Mouse (Mus musculus) left cerebral cortex, postnatal 25 days (tissue): ENCODE measurements around the gene Esp4. TPM values are rescaled to one million over a fixed set of nuclear protein-coding genes. Genes with fewer than 3 reads are reported as not detected.
"Not testable (repeated sequence)": the region's sequence is repeated elsewhere in the genome, so short reads cannot be mapped to it uniquely, and the experiment has no call there.

Experiments used
- DNase-seq, 2 experiments: peaks; one replicate each; pipeline ENCODE4 v3.0.0; 2022; ENCODE audit warnings: low spot score in 2 of 2, mixed read lengths in 1 of 2
- intact Hi-C: fragments of 180-260 bp; cut with DNase I; formaldehyde crosslinking; loops from one replicate; pipeline ENCODE4 v1.15.1; 2025
- total RNA-seq, 2 experiments: library from RNA; stranded (reverse); gene quantifications; 2 replicates each; pipeline ENCODE4 v1.2.3; 2021

Esp4 gene
- not detected for total RNA-seq

DNA sequence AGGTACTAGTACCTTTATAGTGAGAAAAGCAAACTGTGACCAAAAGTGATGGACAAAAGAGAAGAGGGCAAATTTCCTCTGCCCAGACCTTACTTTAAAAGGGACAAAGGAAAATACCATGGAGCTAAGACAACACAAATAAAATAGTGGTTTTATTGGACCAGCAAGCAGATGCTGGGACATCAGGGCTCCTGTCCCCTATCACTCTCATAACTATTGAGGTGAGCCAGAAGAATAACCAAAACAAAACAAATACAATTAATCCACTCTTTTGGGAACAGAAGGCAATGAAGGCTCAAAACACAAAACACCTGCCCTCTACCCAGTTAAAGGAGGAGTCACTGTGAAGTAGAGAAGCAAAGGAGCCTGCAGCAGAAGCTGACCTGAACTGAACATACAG, at the start of gene Esp4:
Gene Esp4, plus strand, starts transcription at position 301 of the 400 bp plus-strand sequence.
- DNase-seq, result no peak
- intact Hi-C loops, result no loop called here

DNA sequence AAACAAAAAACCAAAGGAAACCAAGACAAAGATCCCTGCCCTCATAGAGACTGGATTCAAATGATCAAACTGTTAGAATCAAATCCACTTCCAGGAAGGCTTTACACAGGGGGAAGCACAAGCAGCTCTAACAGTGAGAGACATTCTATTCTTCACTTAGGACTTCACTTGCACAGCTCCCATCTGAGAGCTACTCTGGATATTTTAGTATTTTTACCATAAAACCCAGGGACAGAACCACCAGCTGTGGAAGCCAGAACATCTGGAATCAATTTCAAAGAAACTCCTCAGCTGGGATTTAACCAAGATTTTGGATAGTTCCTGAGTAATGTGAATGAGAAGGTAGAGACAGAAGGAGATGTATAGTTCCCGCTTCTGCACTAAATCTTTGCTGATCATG, 44.9 kb upstream of the Esp4 start:
- DNase-seq, result no peak
- intact Hi-C loops, result no loop called here

DNA sequence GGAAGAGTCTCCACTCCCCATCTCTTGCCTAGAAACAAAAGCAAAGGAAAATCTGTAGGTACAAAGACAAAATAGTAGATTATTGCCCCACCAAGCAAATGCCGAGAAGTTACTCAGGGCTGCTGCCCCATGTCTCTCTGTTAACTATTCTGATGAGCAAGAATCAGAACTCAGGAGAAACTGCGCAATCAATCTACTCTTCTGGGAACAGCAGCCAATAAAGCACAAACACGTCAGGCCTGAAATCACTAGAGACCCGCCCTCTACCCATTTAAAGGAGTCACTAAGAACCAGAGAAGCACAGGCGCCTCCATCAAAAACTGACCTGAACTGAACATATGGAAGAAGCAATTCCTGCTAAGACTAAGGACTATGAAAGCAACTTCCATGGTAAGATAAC, 37.2 kb upstream of the Esp4 start, which contains the start of gene Esp6:
Gene Esp6, plus strand, starts transcription at position 301 of the 400 bp plus-strand sequence.
- intact Hi-C loops, result no loop called here
- DNase-seq, result no peak

DNA sequence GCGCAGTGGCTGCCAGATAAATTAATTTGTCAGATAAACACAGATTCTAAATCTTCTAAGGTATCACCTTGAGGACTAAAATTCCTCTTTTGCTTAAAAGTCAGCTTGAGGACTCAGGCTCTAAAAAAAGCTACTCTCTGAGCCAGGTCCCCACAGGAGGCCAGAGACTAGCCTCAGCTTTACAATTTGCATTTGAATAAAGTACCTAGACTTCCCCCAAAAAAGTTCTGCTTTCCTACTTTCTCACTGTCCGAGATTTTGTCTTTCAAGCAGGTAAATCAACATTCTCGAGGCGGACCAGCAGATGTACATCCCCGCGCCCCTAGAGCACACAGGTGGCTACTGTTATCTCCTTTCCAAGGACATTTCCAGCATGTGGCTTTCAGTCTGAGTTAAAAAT, 14.5 kb upstream of the Esp4 start:
- intact Hi-C loops, DNase-seq: not testable (repeated sequence)

DNA sequence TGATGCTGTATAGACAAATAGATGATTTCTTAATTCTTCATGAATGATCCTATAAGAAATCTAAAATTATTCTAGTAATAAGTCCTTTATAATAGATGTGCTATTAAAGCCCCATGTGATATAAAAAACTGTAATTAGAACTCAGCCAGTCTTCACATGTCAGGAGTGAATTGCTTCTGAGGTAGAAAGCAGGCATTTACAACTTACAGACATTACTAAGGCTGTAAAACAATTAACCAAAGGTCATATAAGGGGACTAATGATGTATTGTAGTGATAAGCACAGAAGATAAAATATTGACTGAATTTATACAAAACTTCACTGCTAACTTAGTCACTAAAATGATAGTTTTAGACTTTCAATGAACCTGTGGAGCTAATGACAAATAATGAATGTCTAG, 7.1 kb upstream of the Esp4 start:
- no peak for DNase-seq
- intact Hi-C loops, result no loop called here

DNA sequence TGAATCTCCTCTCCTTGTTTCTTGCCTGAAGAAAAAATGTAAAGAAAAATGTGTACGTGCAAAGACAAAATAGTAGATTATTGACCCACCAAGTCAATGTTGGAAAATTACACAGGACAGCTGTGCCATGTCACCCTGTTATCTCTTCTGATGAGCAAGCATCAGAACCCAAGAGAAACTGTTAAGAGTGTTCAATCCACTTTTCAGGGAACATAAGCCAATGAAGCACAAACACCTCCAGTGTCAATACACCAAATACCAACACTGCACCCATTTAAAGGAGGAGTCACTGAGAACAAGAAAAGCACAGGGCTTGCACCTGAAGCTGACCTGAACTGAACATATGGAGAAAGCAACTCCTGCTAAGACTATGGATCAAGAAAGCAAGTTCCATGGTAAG, 33.4 kb downstream of the Esp4 start, which contains the start of gene Esp3:
Gene Esp3, plus strand, starts transcription at position 301 of the 400 bp plus-strand sequence.
- DNase-seq, intact Hi-C loops: not testable (repeated sequence)

Other genes with a start within 250 kb of the Esp4 start
- not detected for gene Esp8, start 78.6 kb upstream of the Esp4 start, total RNA-seq
- not detected for gene Esp6, start 37.1 kb upstream of the Esp4 start, total RNA-seq
- gene Esp3, start 33.5 kb downstream of the Esp4 start, total RNA-seq, result not detected
- gene Esp1, start 128.5 kb downstream of the Esp4 start, total RNA-seq, result not detected
- not detected for gene Crisp2, start 208.4 kb downstream of the Esp4 start, total RNA-seq
- not detected for gene Rhag, start 212.5 kb downstream of the Esp4 start, total RNA-seq